Mouse (Mus musculus): ENCODE results near the gene Gm20388.

GRCm38 (mm10) chr8:120698426-120698825 lies 787.8 kb downstream of the Gm20388 start:
- no peak for TF ChIP-seq CTCF (IDR thresholded peaks at IDR 0.05; ENCODE audit: low read depth, low read length)
- TF ChIP-seq TAL1 (conservative IDR thresholded peaks at IDR 0.05; ENCODE audit: low read depth, low read length), result no peak

Measured in G1E (cell line).